Mouse (Mus musculus) myocyte (in vitro differentiated cells): Measurements from ENCODE around the gene Srrm3. TPM values are rescaled to one million over a fixed set of nuclear protein-coding genes. Genes with fewer than 3 reads are reported as not detected.

ENCODE experiments used
- H3K27me3 ChIP-seq: one replicate; pipeline ENCODE4 v1.6.1; 2011; ENCODE audit not compliant: control insufficient read depth, insufficient read depth, insufficient read length
- H3K36me3 ChIP-seq: one replicate; pipeline ENCODE4 v1.6.1; 2011; ENCODE audit not compliant: control insufficient read depth, insufficient read depth
- H3K4me2 ChIP-seq: one replicate; pipeline ENCODE4 v1.6.1; 2011; ENCODE audit warnings: low read depth, control low read depth
- H3K4me3 ChIP-seq: one replicate; pipeline ENCODE4 v1.5.1; 2011; ENCODE audit warnings: mild to moderate bottlenecking, control low read depth, moderate library complexity
- H3K79me2 ChIP-seq: one replicate; pipeline ENCODE4 v1.6.1; 2011; ENCODE audit not compliant: control insufficient read depth, insufficient read depth
- H3ac ChIP-seq: one replicate; pipeline ENCODE4 v1.6.1; 2011; ENCODE audit not compliant: control insufficient read depth, insufficient read length
- CEBPB ChIP-seq: IDR thresholded peaks from 2 replicates; pipeline ENCODE4 v1.6.1; 2011; ENCODE audit warnings: mild to moderate bottlenecking, moderate library complexity; ENCODE audit not compliant: poor library complexity, insufficient read depth, severe bottlenecking
- E2F4 ChIP-seq: IDR thresholded peaks from one replicate; pipeline ENCODE4 v1.6.1; 2011; ENCODE audit warnings: mild to moderate bottlenecking, control low read depth, moderate library complexity; ENCODE audit not compliant: insufficient read depth
- MAX ChIP-seq: IDR thresholded peaks from one replicate; pipeline ENCODE4 v1.6.1; 2011; ENCODE audit warnings: low read depth, mild to moderate bottlenecking, control low read depth
- MYOD1 ChIP-seq, 3 experiments: IDR thresholded peaks; one replicate each; pipeline ENCODE4 v1.6.1; 2011; ENCODE audit warnings: control low read depth in 2 of 3, low read depth in 2 of 3, mild to moderate bottlenecking in 2 of 3, moderate library complexity in 1 of 3; ENCODE audit not compliant: insufficient read length in 2 of 3, control insufficient read depth in 1 of 3
- MYOG ChIP-seq, 3 experiments: IDR thresholded peaks; one replicate each; pipeline ENCODE4 v1.6.1; 2011; ENCODE audit warnings: control low read depth in 2 of 3, low read depth in 2 of 3, mild to moderate bottlenecking in 2 of 3; ENCODE audit not compliant: insufficient read length in 2 of 3, control insufficient read depth in 1 of 3, insufficient read depth in 1 of 3
- POLR2A ChIP-seq: IDR thresholded peaks from one replicate; pipeline ENCODE4 v1.6.1; 2011; ENCODE audit warnings: low read depth, mild to moderate bottlenecking, control low read depth, moderate library complexity; ENCODE audit not compliant: insufficient read length
- POLR2AphosphoS2 ChIP-seq: IDR thresholded peaks from one replicate; pipeline ENCODE4 v1.6.1; 2011; ENCODE audit warnings: low read depth, control low read depth; ENCODE audit not compliant: insufficient read length
- REST ChIP-seq: IDR thresholded peaks from one replicate; pipeline ENCODE4 v1.6.1; 2011; ENCODE audit warnings: mild to moderate bottlenecking, control low read depth, moderate library complexity; ENCODE audit not compliant: insufficient read depth, insufficient read length
- SRF ChIP-seq: IDR thresholded peaks from one replicate; pipeline ENCODE4 v1.6.1; 2011; ENCODE audit warnings: low read depth; ENCODE audit not compliant: control insufficient read depth, insufficient read length
- TCF12 ChIP-seq: IDR thresholded peaks from one replicate; pipeline ENCODE4 v1.6.1; 2011; ENCODE audit warnings: mild to moderate bottlenecking, control low read depth; ENCODE audit not compliant: poor library complexity, insufficient read depth, severe bottlenecking
- TCF3 ChIP-seq: IDR thresholded peaks from one replicate; pipeline ENCODE4 v1.6.1; 2011; ENCODE audit warnings: low read depth, control low read depth; ENCODE audit not compliant: insufficient read length
- USF1 ChIP-seq: IDR thresholded peaks from one replicate; pipeline ENCODE4 v1.6.1; 2011; ENCODE audit warnings: low read depth, mild to moderate bottlenecking, control low read depth, moderate library complexity
- polyA plus RNA-seq: library from polyadenylated mRNA; unstranded; fragments of >200 nt; fragmentation: generic; extraction: Trizol; gene quantifications from one replicate; pipeline ENCODE4 v1.2.1, GENCODE M21; 2012; ENCODE audit warnings: missing spikeins

Srrm3 gene
- polyA plus RNA-seq, 1 experiment, result not detected

DNA sequence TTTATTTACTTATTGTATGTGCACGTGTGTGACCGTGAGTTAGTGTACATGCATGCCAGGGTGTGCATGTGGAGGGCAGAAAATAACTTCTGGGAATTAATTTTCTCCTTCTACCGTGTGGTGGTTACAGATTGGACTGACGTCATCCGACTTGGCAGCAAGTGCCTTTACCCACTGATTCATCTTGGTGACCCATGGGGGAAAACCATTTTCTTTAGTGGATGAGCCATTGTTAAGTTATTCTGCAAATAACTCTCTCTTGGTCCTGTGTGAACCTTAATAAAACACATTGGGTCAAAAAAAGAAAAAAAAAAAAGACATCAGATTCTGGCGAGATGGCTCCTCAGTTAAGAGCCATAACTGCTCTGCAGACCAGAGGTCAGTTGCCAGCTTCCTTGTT is 35.0 kb downstream of the Srrm3 start:
- H3K79me2 ChIP-seq, result no peaks in the 10 kb centered on the region
- H3K27me3 ChIP-seq, result peaks cover 8% of the 10 kb centered on the region
- H3K36me3 ChIP-seq, result no peaks in the 10 kb centered on the region
- H3K4me2 ChIP-seq, result no peak overlapping the region
- TF ChIP-seq TCF12 (no peak), POLR2AphosphoS2 (no peak), TCF3 (no peak), MYOG (IDR thresholded peaks at IDR 0.05; ENCODE audit: control insufficient read depth in 1 of 3, insufficient read depth in 1 of 3, insufficient read length in 2 of 3, low read depth in 2 of 3) (no peak), SRF (no peak), CEBPB (no peak), POLR2A (no peak), REST (no peak), MYOD1 (IDR thresholded peaks at IDR 0.05; ENCODE audit: control insufficient read depth in 1 of 3, insufficient read length in 2 of 3, low read depth in 2 of 3) (no peak), USF1 (no peak)
- H3ac ChIP-seq, result no peak overlapping the region
- H3K4me3 ChIP-seq, result no peak overlapping the region

DNA sequence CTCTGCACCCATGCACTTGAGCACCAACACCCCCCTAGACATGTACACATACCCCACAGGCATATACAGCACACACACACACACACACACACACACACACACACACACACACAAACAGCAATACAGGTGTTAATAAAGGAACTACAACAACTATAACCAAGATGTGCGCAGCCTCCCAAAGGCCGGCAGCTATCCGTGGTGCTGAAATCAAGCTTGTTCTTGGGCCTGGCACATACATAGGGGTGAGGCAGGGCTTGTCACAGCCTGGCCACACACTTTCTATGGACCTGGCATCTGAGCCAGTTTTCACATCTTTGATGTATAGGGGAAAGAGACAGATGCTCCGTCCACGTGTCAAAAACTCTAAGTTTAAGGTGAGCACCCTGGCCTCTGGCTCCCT is 36.7 kb downstream of the Srrm3 start:
- Histone ChIP-seq H3ac (no peak overlapping the region), H3K4me2 (no peak overlapping the region), H3K27me3 (peaks cover 18% of the 10 kb centered on the region), H3K36me3 (no peaks in the 10 kb centered on the region), H3K79me2 (no peaks in the 10 kb centered on the region), H3K4me3 (no peak overlapping the region)
- TF ChIP-seq TCF3, result no peak
- no peak for TF ChIP-seq POLR2AphosphoS2
- no peak for TF ChIP-seq MAX
- TF ChIP-seq CEBPB, result no peak
- no peak for TF ChIP-seq E2F4
- peak; percentile 90 for TF ChIP-seq REST
- no peak for TF ChIP-seq POLR2A
- TF ChIP-seq SRF, result no peak
- TF ChIP-seq MYOD1 (IDR thresholded peaks at IDR 0.05; ENCODE audit: control insufficient read depth in 1 of 3, insufficient read length in 2 of 3, low read depth in 2 of 3), result no peak

DNA sequence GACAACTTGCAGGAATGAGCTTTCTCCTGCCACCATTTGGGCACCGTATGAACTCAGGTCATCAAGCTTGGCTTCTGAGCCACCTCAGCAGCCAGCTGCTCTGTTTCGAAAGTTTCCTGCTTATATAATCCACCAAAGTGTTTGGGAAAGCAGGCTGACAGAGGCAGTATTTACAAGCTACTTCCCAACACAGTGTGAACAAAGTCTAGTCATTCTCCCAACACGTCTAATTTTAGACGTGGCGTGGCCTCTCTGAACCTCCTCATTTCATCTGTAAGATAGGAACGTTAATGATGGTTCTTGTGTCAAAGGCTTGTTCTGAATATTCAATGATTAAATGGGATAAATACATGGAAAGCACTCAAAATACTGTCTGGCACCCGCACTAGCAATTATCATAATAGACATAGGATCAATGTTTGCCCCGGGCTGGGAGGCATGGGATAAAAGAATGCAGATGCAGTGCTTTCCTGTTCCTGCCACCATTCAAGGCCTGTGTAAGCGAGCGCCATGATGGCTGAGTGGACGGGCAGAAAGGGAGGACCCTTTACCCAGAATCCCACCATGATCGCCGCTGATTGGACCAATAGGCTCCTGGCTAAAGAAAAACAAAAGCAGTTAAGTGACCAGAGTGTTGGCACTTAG is 39.1 kb downstream of the Srrm3 start:
- H3K4me3 ChIP-seq, result no peak overlapping the region
- H3K36me3 ChIP-seq, result no peaks in the 10 kb centered on the region
- no peaks in the 10 kb centered on the region for H3K79me2 ChIP-seq
- H3K4me2 ChIP-seq, result no peak overlapping the region
- TF ChIP-seq TCF3, result no peak
- no peak for TF ChIP-seq MAX
- H3ac ChIP-seq, result no peak overlapping the region
- H3K27me3 ChIP-seq, result peaks cover 26% of the 10 kb centered on the region

DNA sequence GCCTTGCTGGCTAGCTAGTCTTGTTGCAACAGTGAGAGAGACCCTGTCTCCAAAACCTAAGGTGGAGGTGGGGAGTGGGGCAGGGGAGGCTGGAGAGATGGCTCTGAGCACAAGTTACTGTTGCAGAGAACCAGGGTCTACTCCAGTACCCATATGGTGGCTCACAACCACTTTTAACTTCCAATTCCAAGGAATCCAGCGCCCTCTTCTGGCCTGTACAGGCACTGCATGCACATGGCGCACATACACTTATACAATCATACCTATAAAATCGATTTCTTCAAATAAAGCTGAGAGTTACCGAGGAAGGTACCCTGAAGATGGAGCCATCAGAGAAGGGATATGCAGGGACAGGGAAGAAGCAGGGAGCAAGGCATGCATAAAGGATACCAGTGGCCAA is 40.8 kb downstream of the Srrm3 start:
- Histone ChIP-seq H3K27me3 (peaks cover 39% of the 10 kb centered on the region), H3K79me2 (no peaks in the 10 kb centered on the region), H3ac (no peak overlapping the region), H3K4me2 (no peak overlapping the region), H3K4me3 (no peak overlapping the region), H3K36me3 (no peaks in the 10 kb centered on the region)
- no peak for TF ChIP-seq POLR2A
- TF ChIP-seq USF1, result no peak
- no peak for TF ChIP-seq REST
- TF ChIP-seq TCF3, result no peak
- no peak for TF ChIP-seq MYOG (IDR thresholded peaks at IDR 0.05; ENCODE audit: control insufficient read depth in 1 of 3, insufficient read depth in 1 of 3, insufficient read length in 2 of 3, low read depth in 2 of 3)
- TF ChIP-seq E2F4, result no peak
- no peak for TF ChIP-seq POLR2AphosphoS2
- no peak for TF ChIP-seq TCF12
- TF ChIP-seq SRF, result no peak
- TF ChIP-seq MYOD1 (IDR thresholded peaks at IDR 0.05; ENCODE audit: control insufficient read depth in 1 of 3, insufficient read length in 2 of 3, low read depth in 2 of 3), result no peak
- TF ChIP-seq MAX, result no peak
- no peak for TF ChIP-seq CEBPB

DNA sequence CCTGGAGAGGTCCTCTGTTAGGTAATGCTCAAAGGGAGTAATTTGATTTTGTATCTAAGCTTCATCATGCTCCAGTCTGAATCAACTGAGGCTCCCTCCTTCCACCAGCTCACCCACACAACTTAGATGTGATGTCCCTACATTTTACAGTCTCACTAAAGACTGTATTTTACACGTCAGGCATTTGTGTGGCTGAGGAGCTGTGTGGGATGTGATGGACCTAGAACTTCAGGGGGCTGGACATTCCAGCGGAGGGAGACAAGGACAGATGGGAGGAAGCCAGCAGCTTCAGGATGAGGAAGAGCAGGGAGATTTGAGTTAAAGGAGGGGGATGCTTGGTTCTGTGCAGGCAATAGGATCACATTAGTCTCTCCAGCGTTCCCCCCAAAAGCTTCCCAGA is 41.2 kb downstream of the Srrm3 start:
- Histone ChIP-seq H3ac (no peak overlapping the region), H3K4me3 (no peak overlapping the region), H3K4me2 (no peak overlapping the region), H3K27me3 (peaks cover 43% of the 10 kb centered on the region), H3K79me2 (no peaks in the 10 kb centered on the region), H3K36me3 (no peaks in the 10 kb centered on the region)
- TF ChIP-seq USF1 (no peak), REST (no peak)
